Mouse (Mus musculus): ENCODE measurements at regions not wholly inside any gene's neighbourhood (a gene's known extent, or its start where the extent isn't known, plus 50 kb on each side); places are given as distances from the start of the nearest gene placed in this dataset.

- Histone ChIP-seq H3K36me3 (replicated peaks) (no peaks in the 10 kb centered on the region), H3K4me1 (peaks cover 9% of the 10 kb centered on the region), H3K9me3 (0 out of 2 replicates have a peak, but pooled peaks cover 3% of the 10 kb centered on the region), H3K27me3 (ENCODE audit: poor library complexity, severe bottlenecking) (no peaks in the 10 kb centered on the region), H3K4me3 (no peak overlapping the region), H3K27ac (no peak overlapping the region)
- no peak for DNase-seq (ENCODE audit: extremely low spot score, low spot score)
- 90% methylated on average over 7 of the region's 7 CpGs for WGBS
Observed at GRCm38 (mm10) chr15:36913308-36913707, 94.3 kb downstream of the Zfp706 start.

GRCm38 (mm10) chr15:36910272-36910671, 97.3 kb downstream of the Zfp706 start:
- no peak for DNase-seq (ENCODE audit: extremely low spot score, low spot score)
- H3K36me3 ChIP-seq (replicated peaks): no peaks in the 10 kb centered on the region
- WGBS: 74% methylated on average over 2 of the region's 2 CpGs
- peaks cover 13% of the 10 kb centered on the region for H3K4me1 ChIP-seq
- 0 out of 2 replicates have a peak, but pooled peaks cover 3% of the 10 kb centered on the region for H3K9me3 ChIP-seq
- H3K27me3 ChIP-seq (ENCODE audit: poor library complexity, severe bottlenecking): no peaks in the 10 kb centered on the region
- no peak overlapping the region for H3K4me3 ChIP-seq
- H3K27ac ChIP-seq: no peak overlapping the region

- WGBS: 93% methylated on average over 3 of the region's 3 CpGs
- Histone ChIP-seq H3K4me3 (no peak overlapping the region), H3K27ac (no peak overlapping the region), H3K9me3 (0 out of 2 replicates have a peak, but pooled peaks cover 3% of the 10 kb centered on the region), H3K36me3 (replicated peaks) (no peaks in the 10 kb centered on the region), H3K4me1 (peaks cover 13% of the 10 kb centered on the region), H3K27me3 (ENCODE audit: poor library complexity, severe bottlenecking) (no peaks in the 10 kb centered on the region)
- DNase-seq (ENCODE audit: extremely low spot score, low spot score): no peak
Observed at GRCm38 (mm10) chr15:36909494-36909893, 98.1 kb downstream of the Zfp706 start.

- Histone ChIP-seq H3K9me3 (no peaks in the 10 kb centered on the region), H3K36me3 (replicated peaks) (no peaks in the 10 kb centered on the region), H3K4me3 (no peak overlapping the region), H3K27ac (no peak overlapping the region), H3K27me3 (ENCODE audit: poor library complexity, severe bottlenecking) (no peaks in the 10 kb centered on the region), H3K4me1 (peaks cover 31% of the 10 kb centered on the region)
- DNase-seq (ENCODE audit: extremely low spot score, low spot score): no peak
- 89% methylated on average over 5 of the region's 5 CpGs for WGBS
Observed at GRCm38 (mm10) chr15:36906789-36907188, 100.8 kb downstream of the Zfp706 start.

GRCm38 (mm10) chr15:36906052-36906451, 101.5 kb downstream of the Zfp706 start:
- 88% methylated on average over 3 of the region's 3 CpGs for WGBS
- Histone ChIP-seq H3K9me3 (no peaks in the 10 kb centered on the region), H3K4me3 (no peak overlapping the region), H3K36me3 (replicated peaks) (no peaks in the 10 kb centered on the region), H3K27me3 (ENCODE audit: poor library complexity, severe bottlenecking) (0 out of 2 replicates have a peak, but pooled peaks cover 6% of the 10 kb centered on the region), H3K4me1 (peaks cover 35% of the 10 kb centered on the region), H3K27ac (no peak overlapping the region)
- DNase-seq (ENCODE audit: extremely low spot score, low spot score): no peak

- H3K27ac ChIP-seq: no peak overlapping the region
- H3K36me3 ChIP-seq (replicated peaks): no peaks in the 10 kb centered on the region
- peaks cover 40% of the 10 kb centered on the region for H3K4me1 ChIP-seq
- no peaks in the 10 kb centered on the region for H3K9me3 ChIP-seq
- WGBS: 84% methylated on average over 5 of the region's 5 CpGs
- 0 out of 2 replicates have a peak, but pooled peaks cover 7% of the 10 kb centered on the region for H3K27me3 ChIP-seq (ENCODE audit: poor library complexity, severe bottlenecking)
- H3K4me3 ChIP-seq: no peak overlapping the region
- DNase-seq (ENCODE audit: extremely low spot score, low spot score): no peak
Observed at GRCm38 (mm10) chr15:36903922-36904321, 103.7 kb downstream of the Zfp706 start.

- DNase-seq (ENCODE audit: extremely low spot score, low spot score): no peak
- H3K4me3 ChIP-seq: no peak overlapping the region
- H3K4me1 ChIP-seq: peaks cover 40% of the 10 kb centered on the region
- 0 out of 2 replicates have a peak, but pooled peaks cover 7% of the 10 kb centered on the region for H3K27me3 ChIP-seq (ENCODE audit: poor library complexity, severe bottlenecking)
- no peaks in the 10 kb centered on the region for H3K9me3 ChIP-seq
- H3K36me3 ChIP-seq (replicated peaks): no peaks in the 10 kb centered on the region
- H3K27ac ChIP-seq: no peak overlapping the region
- 66% methylated on average over 4 of the region's 4 CpGs for WGBS
Observed at GRCm38 (mm10) chr15:36903309-36903708, 104.3 kb downstream of the Zfp706 start.

GRCm38 (mm10) chr15:36901830-36902285, 105.7 kb downstream of the Zfp706 start:
- Histone ChIP-seq H3K4me3 (peak overlapping the region; percentile 6; the same call in 1 of the 2 replicates), H3K27ac (peak overlapping the region; percentile 59)

GRCm38 (mm10) chr15:36901350-36901749, 106.2 kb downstream of the Zfp706 start:
- peak overlapping the region; percentile 6; the same call in 1 of the 2 replicates for H3K4me3 ChIP-seq
- no peak for DNase-seq (ENCODE audit: extremely low spot score, low spot score)
- peak overlapping the region; percentile 59 for H3K27ac ChIP-seq
- no peaks in the 10 kb centered on the region for H3K36me3 ChIP-seq (replicated peaks)
- WGBS: 73% methylated on average over 5 of the region's 5 CpGs
- H3K9me3 ChIP-seq: no peaks in the 10 kb centered on the region
- H3K27me3 ChIP-seq (ENCODE audit: poor library complexity, severe bottlenecking): 0 out of 2 replicates have a peak, but pooled peaks cover 7% of the 10 kb centered on the region
- H3K4me1 ChIP-seq: peaks cover 36% of the 10 kb centered on the region

More at GRCm38 (mm10) chr15:36901830-36902285, 105.7 kb downstream of the Zfp706 start:
- H3K36me3 ChIP-seq (replicated peaks): no peaks in the 10 kb centered on the region
- peak; percentile 54 for DNase-seq (ENCODE audit: extremely low spot score, low spot score)
- no peaks in the 10 kb centered on the region for H3K9me3 ChIP-seq
- H3K27me3 ChIP-seq (ENCODE audit: poor library complexity, severe bottlenecking): 0 out of 2 replicates have a peak, but pooled peaks cover 7% of the 10 kb centered on the region
- WGBS: 14% methylated on average over 7 of the region's 7 CpGs
- peaks cover 36% of the 10 kb centered on the region for H3K4me1 ChIP-seq

- Histone ChIP-seq H3K4me3 (no peak overlapping the region), H3K27me3 (ENCODE audit: poor library complexity, severe bottlenecking) (0 out of 2 replicates have a peak, but pooled peaks cover 7% of the 10 kb centered on the region), H3K27ac (peak overlapping the region; percentile 59; the same call in 1 of the 2 replicates), H3K9me3 (no peaks in the 10 kb centered on the region), H3K36me3 (replicated peaks) (no peaks in the 10 kb centered on the region), H3K4me1 (peaks cover 36% of the 10 kb centered on the region)
- WGBS: 64% methylated on average over 2 of the region's 2 CpGs
- DNase-seq (ENCODE audit: extremely low spot score, low spot score): no peak
Observed at GRCm38 (mm10) chr15:36900940-36901339, 106.6 kb downstream of the Zfp706 start.

- DNase-seq (ENCODE audit: extremely low spot score, low spot score): no peak
- 76% methylated on average over 2 of the region's 2 CpGs for WGBS
- H3K9me3 ChIP-seq: no peaks in the 10 kb centered on the region
- H3K27me3 ChIP-seq (ENCODE audit: poor library complexity, severe bottlenecking): peaks cover 7% of the 10 kb centered on the region; the same call in 1 of the 2 replicates
- H3K27ac ChIP-seq: no peak overlapping the region
- H3K4me3 ChIP-seq: no peak overlapping the region
- H3K36me3 ChIP-seq (replicated peaks): no peaks in the 10 kb centered on the region
- peaks cover 36% of the 10 kb centered on the region for H3K4me1 ChIP-seq
Observed at GRCm38 (mm10) chr15:36899882-36900281, 107.7 kb downstream of the Zfp706 start.

- Histone ChIP-seq H3K4me3 (no peak overlapping the region), H3K27ac (no peak overlapping the region), H3K36me3 (replicated peaks) (no peaks in the 10 kb centered on the region), H3K27me3 (ENCODE audit: poor library complexity, severe bottlenecking) (peaks cover 10% of the 10 kb centered on the region), H3K4me1 (peaks cover 36% of the 10 kb centered on the region), H3K9me3 (no peaks in the 10 kb centered on the region)
- 89% methylated on average over 11 of the region's 11 CpGs for WGBS
- no peak for DNase-seq (ENCODE audit: extremely low spot score, low spot score)
Observed at GRCm38 (mm10) chr15:36898857-36899523, 108.6 kb downstream of the Zfp706 start.

GRCm38 (mm10) chr15:36898326-36898725, 109.2 kb downstream of the Zfp706 start:
- peaks cover 17% of the 10 kb centered on the region for H3K27me3 ChIP-seq (ENCODE audit: poor library complexity, severe bottlenecking)
- H3K4me3 ChIP-seq: no peak overlapping the region
- peaks cover 37% of the 10 kb centered on the region for H3K4me1 ChIP-seq
- H3K9me3 ChIP-seq: no peaks in the 10 kb centered on the region
- H3K27ac ChIP-seq: no peak overlapping the region
- no peaks in the 10 kb centered on the region for H3K36me3 ChIP-seq (replicated peaks)
- no peak for DNase-seq (ENCODE audit: extremely low spot score, low spot score)
- 88% methylated on average over 6 of the region's 6 CpGs for WGBS

Data from forebrain, embryonic 10.5 days (tissue).